Mouse (Mus musculus) liver, adult 2 months (tissue): ENCODE data around the gene Sfr1.

Experiments used
- CTCF ChIP-seq: fragments of 200-500 bp; IDR thresholded peaks from 2 replicates; pipeline ENCODE4 v1.5.1; 2011; ENCODE audit warnings: low read depth, low read length, control low read depth
- POLR2A ChIP-seq: fragments of 200-500 bp; IDR thresholded peaks from 2 replicates; pipeline ENCODE4 v1.6.1; 2011; ENCODE audit warnings: low read length, control low read depth; ENCODE audit not compliant: insufficient read depth; ENCODE audit errors: extremely low read depth

GRCm38 (mm10) chr19:47783898-47784297 is 52.4 kb downstream of the Sfr1 start:
- TF ChIP-seq CTCF (no peak), POLR2A (no peak)
